Mouse (Mus musculus): Measurements from ENCODE around the gene Plekhh3. TPM values are rescaled to one million over a fixed set of nuclear protein-coding genes. Genes with fewer than 3 reads are reported as not detected.
"Not testable (repeated sequence)": the region's sequence is repeated elsewhere in the genome, so short reads cannot be mapped to it uniquely, and the experiment has no call there.

The Plekhh3 gene
- polyA plus RNA-seq, 1 experiment from 2014 or later = 9.7 TPM

GRCm38 (mm10) chr11:101167211-101167962 is 3.8 kb downstream of the Plekhh3 start:
- Histone ChIP-seq H3K27me3 (peaks cover 83% of the 10 kb centered on the region), H3K4me3 (0 out of 2 replicates have a peak overlapping the region, but pooled peaks have one; percentile 9), H3K4me1 (peaks cover 60% of the 10 kb centered on the region), H3K9me3 (no peaks in the 10 kb centered on the region), H3K27ac (no peak overlapping the region), H3K9ac (no peak overlapping the region), H3K4me2 (no peak overlapping the region), H3K36me3 (peaks cover 39% of the 10 kb centered on the region)
- 50% methylated on average over 19 of the region's 19 CpGs for WGBS
- no peak for ATAC-seq (ENCODE audit: insufficient number of reproducible peaks, insufficient read depth, low FRiP score, low TSS enrichment, low read depth)

DNA sequence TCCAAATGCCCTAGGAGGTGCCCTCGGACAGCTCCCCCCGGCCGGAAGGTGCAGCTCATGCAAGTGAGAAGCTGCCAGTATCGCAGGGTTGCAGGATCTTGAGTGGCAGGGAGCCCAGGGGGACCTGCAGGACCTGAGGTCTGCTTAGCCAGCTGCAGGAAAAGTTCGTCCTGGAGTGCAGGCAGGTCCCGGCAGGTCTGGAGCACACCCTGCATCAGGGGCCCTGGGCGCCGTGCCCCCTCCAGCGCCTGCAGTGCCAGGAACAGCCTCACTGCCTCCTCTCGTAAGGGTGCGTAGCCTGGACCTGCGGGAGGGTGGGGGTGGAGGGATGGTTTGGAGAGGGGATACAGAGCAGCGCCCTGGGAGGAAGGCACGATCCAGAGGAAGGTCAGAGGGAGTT is 4.8 kb downstream of the Plekhh3 start:
- Histone ChIP-seq H3K9ac (no peak overlapping the region), H3K27me3 (peaks cover 92% of the 10 kb centered on the region)

DNA sequence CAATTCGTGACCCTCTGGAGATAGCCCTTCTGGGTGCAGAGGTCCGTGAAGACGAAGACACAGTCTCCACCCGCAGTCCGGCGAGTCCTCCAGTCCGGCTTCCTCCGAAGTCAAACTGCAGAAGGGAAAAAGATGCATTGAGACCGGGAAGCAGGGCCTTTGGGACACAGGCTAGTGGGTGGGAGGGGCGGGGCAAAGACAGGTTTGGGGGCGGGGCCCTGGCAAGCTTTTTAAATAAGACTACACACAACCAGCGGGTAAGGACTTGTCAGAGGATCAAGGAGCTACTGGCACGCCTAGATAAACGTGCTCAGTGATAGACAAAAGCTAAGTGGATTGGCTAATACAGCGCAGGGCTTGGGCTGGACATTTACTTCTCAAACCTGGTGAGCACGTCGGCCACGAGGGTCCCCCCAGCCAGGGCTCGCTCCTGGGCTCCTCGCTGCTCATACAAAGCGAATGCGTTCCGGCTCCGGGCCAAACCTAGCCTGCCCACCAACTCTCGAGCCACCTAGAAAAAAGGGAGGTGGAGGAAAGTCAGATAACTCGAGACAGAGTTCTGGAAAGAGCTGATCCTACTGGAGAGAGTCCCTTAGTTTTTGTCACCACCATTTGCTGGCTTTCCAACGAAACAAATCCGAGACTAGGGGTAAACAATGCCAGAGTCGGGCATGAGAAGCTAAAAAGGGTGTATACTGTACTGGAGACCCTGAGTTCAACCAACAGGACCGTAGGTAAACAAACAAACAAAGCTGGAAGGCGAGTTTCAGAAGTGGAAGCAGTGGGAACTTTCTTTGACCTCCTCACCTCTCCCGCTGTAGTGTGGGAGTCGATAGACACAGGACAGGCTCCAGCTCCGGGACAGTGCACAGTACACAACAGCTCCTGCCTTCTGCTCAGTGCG is 6.2 kb downstream of the Plekhh3 start:
- H3K9me3 ChIP-seq = no peaks in the 10 kb centered on the region
- no peak overlapping the region for H3K9ac ChIP-seq
- peaks cover 53% of the 10 kb centered on the region for H3K36me3 ChIP-seq
- peak overlapping the region; percentile 70 for H3K4me2 ChIP-seq
- H3K27ac ChIP-seq = no peak overlapping the region
- WGBS = 15% methylated on average over 35 of the region's 35 CpGs
- peaks cover 45% of the 10 kb centered on the region for H3K4me1 ChIP-seq
- peak overlapping the region; percentile 42 for H3K4me3 ChIP-seq
- 0 out of 2 replicates have a peak, but pooled peaks have one; percentile 27 for ATAC-seq (ENCODE audit: insufficient number of reproducible peaks, insufficient read depth, low FRiP score, low TSS enrichment, low read depth)
- peaks cover 85% of the 10 kb centered on the region for H3K27me3 ChIP-seq

More for the DNA sequence above, 4.8 kb downstream of the Plekhh3 start:
- Histone ChIP-seq H3K4me1 (peaks cover 53% of the 10 kb centered on the region), H3K4me3 (peak overlapping the region; percentile 7; the same call in 1 of the 2 replicates), H3K27ac (no peak overlapping the region), H3K4me2 (0 out of 2 replicates have a peak overlapping the region, but pooled peaks have one; percentile 14), H3K36me3 (peaks cover 49% of the 10 kb centered on the region), H3K9me3 (no peaks in the 10 kb centered on the region)
- 37% methylated on average over 14 of the region's 14 CpGs for whole genome bisulfite sequencing
- ATAC-seq (ENCODE audit: insufficient number of reproducible peaks, insufficient read depth, low FRiP score, low TSS enrichment, low read depth) = no peak

- WGBS = 5% methylated on average over 21 of the region's 21 CpGs
These were observed 6.8 kb downstream of the Plekhh3 start for GRCm38 (mm10) chr11:101164351-101164665.

GRCm38 (mm10) chr11:101163476-101164350 is 7.4 kb downstream of the Plekhh3 start:
- ATAC-seq (ENCODE audit: insufficient number of reproducible peaks, insufficient read depth, low FRiP score, low TSS enrichment, low read depth) = no peak
- H3K27ac ChIP-seq = no peak overlapping the region
- H3K4me2 ChIP-seq = peak overlapping the region; percentile 70
- H3K27me3 ChIP-seq = peaks cover 72% of the 10 kb centered on the region
- peaks cover 34% of the 10 kb centered on the region for H3K4me1 ChIP-seq
- no peaks in the 10 kb centered on the region for H3K9me3 ChIP-seq
- peak overlapping the region; percentile 42 for H3K4me3 ChIP-seq
- peak overlapping the region; percentile 68 for H3K9ac ChIP-seq
- peaks cover 53% of the 10 kb centered on the region for H3K36me3 ChIP-seq
- 9% methylated on average over 49 of the region's 49 CpGs for whole genome bisulfite sequencing

More at GRCm38 (mm10) chr11:101164351-101164665, 6.8 kb downstream of the Plekhh3 start:
- H3K27me3 ChIP-seq = peaks cover 78% of the 10 kb centered on the region
- H3K9ac ChIP-seq = peak overlapping the region; percentile 68
- peaks cover 53% of the 10 kb centered on the region for H3K36me3 ChIP-seq
- no peak for ATAC-seq (ENCODE audit: insufficient number of reproducible peaks, insufficient read depth, low FRiP score, low TSS enrichment, low read depth)
- H3K4me1 ChIP-seq = peaks cover 39% of the 10 kb centered on the region
- no peak overlapping the region for H3K27ac ChIP-seq
- H3K4me2 ChIP-seq = peak overlapping the region; percentile 70
- no peaks in the 10 kb centered on the region for H3K9me3 ChIP-seq
- H3K4me3 ChIP-seq = peak overlapping the region; percentile 42

DNA sequence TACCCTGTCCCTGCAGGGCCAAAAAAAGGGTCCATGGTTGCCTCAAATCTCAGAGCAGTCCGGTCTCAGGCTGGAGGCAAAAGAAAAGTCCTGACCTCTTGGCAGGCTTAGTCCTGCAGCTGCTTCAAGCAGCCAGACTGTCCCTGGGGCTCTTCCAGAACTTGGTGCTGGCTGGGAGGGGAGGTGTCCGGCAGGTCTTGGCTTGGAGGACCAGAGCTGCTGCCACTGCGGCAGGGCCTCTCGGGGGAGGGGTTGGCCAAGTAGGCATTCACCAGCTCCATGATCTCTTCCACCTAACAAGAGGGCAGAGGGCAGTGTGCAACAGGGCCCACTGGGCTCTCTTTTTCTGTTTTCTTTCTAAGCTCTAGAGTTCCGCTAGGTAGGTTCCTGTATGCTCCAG is 8.4 kb downstream of the Plekhh3 start:
- no peak overlapping the region for H3K4me2 ChIP-seq
- ATAC-seq (ENCODE audit: insufficient number of reproducible peaks, insufficient read depth, low FRiP score, low TSS enrichment, low read depth) = no peak
- peaks cover 51% of the 10 kb centered on the region for H3K36me3 ChIP-seq

DNA sequence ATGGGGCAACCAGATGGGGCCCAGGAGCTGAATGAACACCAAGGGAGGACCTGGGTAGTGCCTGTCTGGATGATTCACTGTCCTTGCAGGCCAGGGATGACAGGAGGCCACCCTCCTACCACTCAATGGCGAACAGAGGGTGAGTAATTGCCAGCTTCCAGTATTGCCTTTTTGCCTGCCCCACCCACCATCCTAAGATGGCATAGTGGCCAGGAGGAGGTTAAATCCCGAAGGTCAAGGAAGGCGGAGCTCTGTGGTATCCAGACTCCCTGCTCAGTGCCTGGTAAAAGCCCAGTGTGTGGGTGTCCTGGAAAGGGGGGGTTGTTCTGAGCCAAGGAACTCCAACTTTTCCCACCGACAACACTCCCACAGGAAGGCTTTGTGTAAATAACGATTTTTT is 8.8 kb downstream of the Plekhh3 start:
- Histone ChIP-seq H3K4me3 (no peak overlapping the region), H3K4me2 (no peak overlapping the region), H3K27me3 (peaks cover 58% of the 10 kb centered on the region), H3K27ac (no peak overlapping the region), H3K4me1 (peaks cover 23% of the 10 kb centered on the region), H3K36me3 (peaks cover 46% of the 10 kb centered on the region), H3K9me3 (no peaks in the 10 kb centered on the region), H3K9ac (no peak overlapping the region)
- WGBS = 56% methylated on average over 5 of the region's 5 CpGs
- no peak for ATAC-seq (ENCODE audit: insufficient number of reproducible peaks, insufficient read depth, low FRiP score, low TSS enrichment, low read depth)

More for the DNA sequence above, 8.4 kb downstream of the Plekhh3 start:
- H3K27me3 ChIP-seq = peaks cover 63% of the 10 kb centered on the region
- peaks cover 25% of the 10 kb centered on the region for H3K4me1 ChIP-seq
- no peaks in the 10 kb centered on the region for H3K9me3 ChIP-seq
- no peak overlapping the region for H3K9ac ChIP-seq
- no peak overlapping the region for H3K27ac ChIP-seq
- WGBS = 59% methylated on average over 5 of the region's 5 CpGs
- H3K4me3 ChIP-seq = no peak overlapping the region

DNA sequence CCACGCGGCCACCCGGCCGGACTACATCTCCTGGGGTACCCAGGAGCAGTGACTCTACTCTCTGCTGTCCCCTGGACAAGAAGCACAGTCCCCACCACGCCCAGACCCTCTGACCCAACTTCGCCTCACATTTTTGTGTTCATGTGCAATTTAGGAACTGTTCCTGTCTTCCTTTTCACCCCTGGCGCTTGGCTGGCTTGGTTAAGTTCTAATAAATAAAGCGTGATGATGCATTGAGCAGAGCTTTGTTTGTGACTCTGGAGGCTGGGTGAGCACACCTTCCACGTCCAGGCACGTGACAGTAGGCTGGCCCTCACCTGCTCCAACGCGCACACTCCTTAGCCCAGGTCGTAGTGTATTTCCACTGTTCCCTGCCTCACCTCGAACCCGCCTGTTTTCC is 9.6 kb downstream of the Plekhh3 start:
- H3K36me3 ChIP-seq = peaks cover 40% of the 10 kb centered on the region

GRCm38 (mm10) chr11:101160981-101161505 is 10.1 kb downstream of the Plekhh3 start:
- WGBS = 83% methylated on average over 8 of the region's 8 CpGs
- not testable (repeated sequence) for ATAC-seq (ENCODE audit: insufficient number of reproducible peaks, insufficient read depth, low FRiP score, low TSS enrichment, low read depth); H3K9ac ChIP-seq; H3K9me3 ChIP-seq; H3K4me2 ChIP-seq; H3K27ac ChIP-seq; H3K4me3 ChIP-seq
- Histone ChIP-seq H3K27me3 (peaks cover 46% of the 10 kb centered on the region), H3K36me3 (peaks cover 35% of the 10 kb centered on the region), H3K4me1 (peaks cover 27% of the 10 kb centered on the region)

More for the DNA sequence above, 9.6 kb downstream of the Plekhh3 start:
- H3K9ac ChIP-seq = no peak overlapping the region
- no peak overlapping the region for H3K4me3 ChIP-seq
- ATAC-seq (ENCODE audit: insufficient number of reproducible peaks, insufficient read depth, low FRiP score, low TSS enrichment, low read depth) = no peak
- peaks cover 51% of the 10 kb centered on the region for H3K27me3 ChIP-seq
- 83% methylated on average over 15 of the region's 15 CpGs for WGBS
- H3K4me2 ChIP-seq = no peak overlapping the region
- peaks cover 23% of the 10 kb centered on the region for H3K4me1 ChIP-seq
- no peaks in the 10 kb centered on the region for H3K9me3 ChIP-seq
- no peak overlapping the region for H3K27ac ChIP-seq

- H3K27ac ChIP-seq; ATAC-seq (ENCODE audit: insufficient number of reproducible peaks, insufficient read depth, low FRiP score, low TSS enrichment, low read depth); H3K9ac ChIP-seq; H3K4me2 ChIP-seq; H3K9me3 ChIP-seq; H3K4me3 ChIP-seq: not testable (repeated sequence)
- peaks cover 32% of the 10 kb centered on the region for H3K36me3 ChIP-seq
- peaks cover 29% of the 10 kb centered on the region for H3K4me1 ChIP-seq
- WGBS = 74% methylated on average over 9 of the region's 10 CpGs
- H3K27me3 ChIP-seq = peaks cover 37% of the 10 kb centered on the region
These were observed 11.0 kb downstream of the Plekhh3 start for GRCm38 (mm10) chr11:101160151-101160550.
